Mouse (Mus musculus) lung, postnatal 0 days (tissue): ENCODE data around the gene Lzts2.

Experiments
- CTCF ChIP-seq: IDR thresholded peaks from 2 replicates; pipeline ENCODE4 v1.5.1; 2016; ENCODE audit warnings: antibody characterized with exemption, mild to moderate bottlenecking
- EP300 ChIP-seq: IDR thresholded peaks from 2 replicates; pipeline ENCODE4 v1.6.1; 2016; ENCODE audit warnings: antibody characterized with exemption, mild to moderate bottlenecking, control low read depth

DNA sequence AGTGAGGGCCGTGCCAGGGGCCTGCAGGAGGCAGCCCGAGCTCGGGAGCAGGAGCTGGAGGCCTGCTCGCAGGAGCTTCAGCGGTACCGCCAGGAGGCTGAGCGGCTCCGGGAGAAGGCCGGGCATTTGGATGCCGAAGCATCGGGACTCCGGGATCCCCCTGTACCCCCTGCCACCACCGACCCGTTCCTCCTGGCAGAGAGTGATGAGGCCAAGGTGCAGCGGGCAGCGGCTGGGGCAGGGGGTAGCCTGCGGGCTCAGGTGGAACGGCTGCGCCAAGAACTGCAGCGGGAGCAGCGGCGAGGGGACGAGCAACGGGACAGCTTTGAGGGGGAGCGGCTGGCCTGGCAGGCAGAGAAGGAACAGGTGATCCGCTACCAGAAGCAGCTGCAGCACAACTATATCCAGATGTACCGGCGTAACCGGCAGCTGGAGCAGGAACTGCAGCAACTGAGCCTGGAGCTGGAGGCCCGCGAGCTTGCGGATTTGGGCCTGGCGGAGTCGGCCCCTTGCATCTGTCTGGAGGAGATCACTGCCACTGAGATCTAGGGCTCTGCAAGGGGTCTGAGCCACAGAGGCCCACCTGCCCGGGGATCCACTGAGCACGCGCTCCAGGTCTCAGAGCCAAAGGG, 11.8 kb downstream of the Lzts2 start:
- no peak for TF ChIP-seq CTCF
- TF ChIP-seq EP300 = no peak
